Mouse (Mus musculus) heart, postnatal 25 days (tissue): ENCODE measurements around the gene Cse1l. TPM values are rescaled to one million over a fixed set of nuclear protein-coding genes. Genes with fewer than 3 reads are reported as not detected.

Experiments
- DNase-seq: peaks from one replicate; pipeline ENCODE4 v3.0.0; 2022; ENCODE audit warnings: low spot score
- intact Hi-C: fragments of 180-260 bp; cut with DNase I; formaldehyde crosslinking; loops from one replicate; pipeline ENCODE4 v1.15.1; 2025
- total RNA-seq, 2 experiments: library from RNA; stranded (reverse); gene quantifications; 2 replicates each; pipeline ENCODE4 v1.2.3; 2021

Gene Cse1l
- 10 to 100 TPM; 39.2 to 41.2 TPM for total RNA-seq

DNA sequence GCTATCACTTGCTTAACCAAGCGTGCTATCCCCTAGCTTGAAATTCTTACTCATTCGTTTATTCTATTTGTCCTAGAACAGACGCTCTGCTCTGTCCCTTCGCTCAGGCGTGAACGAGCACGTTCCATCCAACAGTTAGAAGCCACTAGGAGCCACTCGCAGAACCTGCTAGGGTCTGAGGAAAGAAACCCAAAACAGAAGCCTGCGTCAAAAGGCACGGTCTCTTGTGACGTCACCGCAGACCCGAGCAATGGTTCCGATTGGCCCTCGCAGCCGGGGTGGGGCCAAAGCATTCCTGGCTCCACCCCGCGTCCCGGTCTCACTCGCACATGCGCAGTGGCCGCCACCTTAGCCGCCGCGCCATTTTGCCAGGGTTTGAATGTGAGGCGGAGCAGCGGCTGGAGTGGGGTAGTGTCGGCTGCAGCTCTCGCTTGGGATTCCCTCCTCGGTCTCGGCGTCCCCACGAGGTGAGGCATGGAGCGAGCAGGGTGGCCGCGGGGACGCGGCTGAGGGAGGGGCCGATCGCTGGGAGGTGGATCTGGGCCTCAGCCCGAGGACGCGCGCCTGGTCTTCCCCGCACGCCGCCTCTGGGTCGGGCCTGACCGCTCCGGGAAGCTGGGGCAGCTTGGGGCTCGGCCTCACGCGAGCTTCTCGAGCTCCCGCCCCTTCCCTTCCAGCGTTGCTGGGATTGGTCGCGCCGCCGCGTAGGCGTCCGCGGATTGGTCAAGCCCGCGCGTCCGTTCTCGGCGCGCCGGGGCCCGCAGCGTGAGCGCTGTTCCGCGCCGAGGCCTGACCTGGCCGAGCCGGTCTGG lies at the start of gene Cse1l:
Gene Cse1l (plus strand): TSS at position 330 of the 812 bp plus-strand sequence.
- DNase-seq: peak; percentile 92
- intact Hi-C loops: loop anchor here (5.0 kb wide), 1 partner anchor 91 kb away; the partner anchor contains the start of gene Stau1

DNA sequence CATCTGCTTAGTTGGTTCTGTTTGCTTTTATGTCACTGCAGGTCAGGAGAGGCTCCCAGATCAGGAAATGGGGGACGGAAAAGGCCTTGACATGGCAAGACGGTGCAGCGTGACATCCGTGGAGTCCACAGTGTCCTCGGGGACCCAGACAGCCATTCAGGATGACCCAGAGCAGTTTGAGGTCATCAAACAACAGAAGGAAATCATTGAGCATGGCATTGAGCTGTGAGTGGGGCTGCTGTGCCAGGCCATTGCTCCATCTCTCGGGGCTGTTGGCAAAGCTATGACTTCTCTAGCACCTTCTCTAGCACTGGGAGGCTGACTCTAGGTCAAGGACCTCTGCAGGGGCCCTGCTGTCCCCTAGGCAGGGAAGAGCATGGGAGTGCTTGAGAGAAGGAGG lies 49.5 kb upstream of the Cse1l start:
- DNase-seq: no peak
- intact Hi-C loops: loop anchor here (10.0 kb wide), 1 partner anchor 262 kb away; no protein-coding TSS in a partner anchor

DNA sequence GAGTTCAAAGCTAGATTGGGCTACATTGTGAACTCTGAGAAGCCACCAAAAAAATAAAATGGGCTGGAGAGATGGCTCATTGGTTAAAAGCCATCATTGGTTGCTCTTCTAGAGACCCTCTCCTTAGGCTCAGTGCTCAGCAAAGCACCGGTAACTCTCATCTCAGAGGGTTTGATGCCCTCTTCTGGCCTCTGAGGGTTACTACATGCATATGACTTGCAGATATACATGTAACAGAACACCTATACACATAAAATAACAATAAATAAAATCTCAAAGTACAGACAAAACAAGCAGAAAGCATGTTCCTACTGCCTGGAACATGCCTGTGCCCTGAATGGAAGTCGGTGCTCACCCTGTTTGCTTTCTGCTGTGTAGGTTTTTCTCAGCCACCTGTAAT lies 48.7 kb upstream of the Cse1l start:
- DNase-seq: no peak
- intact Hi-C loops: loop anchor here (10.0 kb wide), 1 partner anchor 262 kb away; no protein-coding TSS in a partner anchor

DNA sequence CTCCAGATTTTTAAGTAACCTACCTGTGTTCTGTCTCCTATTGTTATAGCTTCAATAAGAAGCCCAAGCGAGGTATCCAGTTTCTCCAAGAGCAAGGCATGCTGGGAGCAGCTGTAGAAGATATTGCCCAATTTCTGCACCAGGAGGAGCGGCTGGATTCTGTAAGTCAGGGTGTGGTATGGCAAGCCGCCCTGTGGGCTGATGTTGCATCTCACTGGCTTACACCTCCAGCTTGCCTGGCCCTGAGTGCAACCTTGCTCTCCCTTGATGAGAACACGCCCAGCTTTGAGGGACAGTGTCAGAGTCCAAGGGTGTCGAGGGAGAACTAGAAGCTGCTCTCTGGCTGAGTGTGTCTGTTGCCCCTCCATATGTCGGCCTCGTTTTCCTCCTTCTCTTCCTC lies 46.6 kb upstream of the Cse1l start:
- intact Hi-C loops: loop anchor here (10.0 kb wide), 1 partner anchor 264 kb away; no protein-coding TSS in a partner anchor
- DNase-seq: no peak

DNA sequence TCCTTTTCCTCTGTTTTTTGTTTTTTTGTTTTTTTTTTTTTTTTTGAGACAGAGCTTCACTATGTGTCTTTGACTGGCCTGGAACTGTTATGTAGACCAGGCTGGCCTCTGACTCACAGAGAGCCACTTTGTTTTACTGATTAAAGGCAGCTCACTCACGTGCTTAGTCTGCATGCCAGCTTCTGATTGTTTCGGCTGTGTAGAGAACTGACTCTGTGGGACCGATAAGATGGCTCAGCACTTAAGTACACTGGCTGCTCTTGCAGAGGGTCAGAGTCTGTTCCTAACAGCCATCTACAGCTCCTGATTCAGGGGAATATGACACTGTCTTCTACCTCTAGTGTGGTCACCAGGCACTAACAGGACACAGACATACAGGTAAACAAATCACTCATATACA lies 43.3 kb upstream of the Cse1l start:
- DNase-seq: no peak
- intact Hi-C loops: no loop called here

DNA sequence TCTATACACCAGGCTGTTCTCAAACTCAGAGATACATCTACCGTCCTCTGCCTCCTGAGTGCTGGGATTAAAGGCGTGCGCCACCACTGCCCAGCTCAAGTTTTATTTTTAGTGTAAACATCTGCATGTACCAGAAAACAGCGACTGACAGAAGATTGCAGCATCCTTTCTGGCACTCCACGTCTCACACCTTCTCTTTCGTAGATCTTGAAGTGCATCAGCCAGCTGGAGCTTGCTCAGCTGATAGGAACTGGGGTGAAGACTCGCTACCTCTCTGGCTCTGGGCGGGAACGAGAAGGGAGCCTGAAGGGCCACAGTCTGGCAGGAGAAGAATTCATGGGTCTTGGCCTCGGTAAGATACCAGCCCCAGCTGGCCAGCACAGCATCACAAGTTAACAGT lies 40.4 kb upstream of the Cse1l start:
- intact Hi-C loops: no loop called here
- DNase-seq: no peak

DNA sequence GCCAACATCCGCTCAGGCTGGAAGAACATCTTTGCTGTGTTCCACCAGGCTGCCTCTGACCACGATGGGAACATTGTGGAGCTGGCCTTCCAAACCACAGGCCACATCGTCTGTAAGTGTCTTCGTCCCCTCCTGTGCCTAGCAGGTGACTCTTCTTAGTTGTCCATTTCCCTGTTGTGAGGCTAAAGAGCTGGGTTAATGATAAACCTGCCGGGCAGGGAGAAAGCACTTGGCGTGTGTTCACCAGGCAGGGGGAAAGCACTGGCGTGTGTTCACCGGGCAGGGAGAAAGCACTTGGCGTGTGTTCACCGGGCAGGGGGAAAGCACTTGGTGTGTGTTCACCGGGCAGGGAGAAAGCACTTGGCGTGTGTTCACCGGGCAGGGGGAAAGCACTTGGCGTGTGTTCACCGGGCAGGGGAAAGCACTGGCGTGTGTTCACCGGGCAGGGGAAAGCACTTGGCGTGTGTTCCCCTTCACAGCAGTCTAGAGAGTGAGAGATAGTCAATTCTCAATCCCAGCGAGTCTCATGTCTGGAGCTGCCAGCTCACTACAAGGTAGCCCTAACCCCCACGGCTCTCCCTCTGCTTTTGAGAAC lies 35.5 kb upstream of the Cse1l start:
- intact Hi-C loops: no loop called here
- no peak for DNase-seq

DNA sequence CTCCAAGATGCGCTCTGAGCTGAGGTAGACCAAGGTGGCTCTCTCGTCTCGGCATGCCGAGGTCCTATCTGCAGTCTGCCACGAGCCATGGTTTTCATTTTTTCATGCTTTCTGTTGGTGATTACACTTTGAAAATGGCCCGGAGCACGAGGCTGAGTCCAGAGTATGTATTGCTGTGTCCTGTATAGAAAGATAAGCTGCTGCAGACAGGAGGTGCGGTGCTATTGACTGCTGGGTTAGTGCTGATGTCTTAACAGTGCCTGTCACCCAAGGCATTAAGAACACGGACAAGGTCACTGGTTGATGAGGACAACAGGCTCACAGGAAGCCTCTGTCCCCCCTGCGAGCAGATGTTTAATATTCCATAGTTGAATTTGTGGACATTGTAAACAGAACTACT lies 34.9 kb upstream of the Cse1l start:
- DNase-seq: no peak
- intact Hi-C loops: no loop called here

DNA sequence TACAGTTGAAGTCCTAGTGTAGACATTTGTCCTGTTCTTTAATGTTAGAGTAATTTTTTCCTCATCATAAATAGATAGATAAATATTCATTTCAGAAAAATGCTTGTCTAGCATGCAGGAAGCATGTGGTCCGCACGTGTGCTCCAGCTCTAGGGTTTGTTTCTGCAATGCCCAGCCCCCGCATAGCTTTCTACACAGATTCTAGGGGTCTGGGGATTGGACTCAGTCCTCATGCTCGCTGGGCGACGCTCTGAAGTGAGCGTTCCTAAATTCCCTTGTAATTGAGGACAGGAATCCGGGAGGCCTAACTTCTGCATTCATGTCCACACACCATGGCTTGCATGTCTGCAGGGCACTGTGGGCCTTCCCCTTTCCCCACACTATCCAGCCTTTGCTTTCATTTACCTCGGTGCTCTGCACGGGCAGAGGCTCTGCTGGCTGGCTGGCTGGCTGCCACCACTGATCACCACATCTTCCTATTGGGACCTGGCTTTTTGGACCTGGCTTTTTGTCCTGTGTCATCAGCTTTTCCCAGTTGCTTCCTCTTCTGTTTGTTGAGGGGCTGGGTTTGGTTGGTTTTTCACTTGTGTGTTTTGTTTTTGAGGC lies 31.1 kb upstream of the Cse1l start:
- intact Hi-C loops: no loop called here
- no peak for DNase-seq

DNA sequence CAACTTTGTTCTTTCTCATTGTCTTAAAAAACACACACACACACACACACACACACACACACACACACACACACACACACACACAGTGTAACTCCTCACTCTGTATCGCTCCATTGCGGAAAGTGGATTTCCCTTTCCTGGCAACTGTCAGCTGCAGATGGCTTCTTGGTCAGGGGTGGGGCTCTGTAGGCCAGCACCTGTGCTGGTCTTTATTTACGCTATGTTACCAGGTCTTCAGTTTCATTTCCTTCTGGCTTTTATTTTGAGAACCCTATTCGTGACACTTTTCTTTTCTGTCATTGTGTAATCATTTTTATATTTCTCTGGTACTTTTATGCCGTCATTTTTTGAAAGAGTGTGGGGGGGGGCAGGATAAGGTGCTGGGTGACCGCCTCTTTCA lies 30.3 kb upstream of the Cse1l start:
- intact Hi-C loops: no loop called here

DNA sequence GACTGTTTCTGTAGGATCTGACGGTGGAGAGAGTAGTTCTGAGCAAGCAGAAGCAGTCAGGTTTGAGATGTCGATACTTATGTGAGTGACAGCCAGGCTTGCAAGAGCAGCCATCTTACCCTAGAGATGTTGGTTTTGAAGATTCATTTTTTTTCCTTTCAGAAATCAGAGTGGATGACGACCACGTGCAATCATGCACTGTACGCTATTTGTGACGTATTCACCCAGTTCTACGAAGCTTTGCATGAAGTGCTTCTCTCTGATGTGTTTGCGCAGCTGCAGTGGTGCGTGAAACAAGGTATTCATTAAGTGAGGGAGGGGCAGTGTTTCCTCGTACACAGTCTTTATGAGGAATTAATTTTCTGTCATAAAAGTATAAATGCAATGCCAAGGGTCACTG lies 29.5 kb upstream of the Cse1l start:
- intact Hi-C loops: no loop called here
- DNase-seq: no peak

More for the DNA sequence above, 30.3 kb upstream of the Cse1l start:
- no peak for DNase-seq

DNA sequence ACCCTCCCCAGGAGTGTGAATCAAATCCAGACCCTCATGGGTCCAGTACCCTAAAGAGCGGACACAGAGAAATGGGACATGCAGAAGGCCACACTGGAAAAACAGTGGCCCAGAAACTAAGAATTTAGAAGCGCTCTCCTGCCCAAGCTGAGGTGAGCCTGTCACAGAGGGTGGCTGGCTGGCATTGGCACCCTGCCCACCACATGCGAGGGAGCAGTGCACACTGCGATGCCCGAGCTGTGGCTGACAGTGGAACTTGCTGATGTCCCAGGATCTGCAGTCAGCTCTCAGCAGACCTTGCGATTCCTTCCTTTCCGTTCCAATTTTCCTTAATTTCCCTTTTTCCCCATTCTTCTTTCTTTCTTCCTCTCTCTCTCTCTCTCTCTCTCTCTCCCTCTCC lies 20.8 kb upstream of the Cse1l start:
- DNase-seq: no peak
- intact Hi-C loops: no loop called here

DNA sequence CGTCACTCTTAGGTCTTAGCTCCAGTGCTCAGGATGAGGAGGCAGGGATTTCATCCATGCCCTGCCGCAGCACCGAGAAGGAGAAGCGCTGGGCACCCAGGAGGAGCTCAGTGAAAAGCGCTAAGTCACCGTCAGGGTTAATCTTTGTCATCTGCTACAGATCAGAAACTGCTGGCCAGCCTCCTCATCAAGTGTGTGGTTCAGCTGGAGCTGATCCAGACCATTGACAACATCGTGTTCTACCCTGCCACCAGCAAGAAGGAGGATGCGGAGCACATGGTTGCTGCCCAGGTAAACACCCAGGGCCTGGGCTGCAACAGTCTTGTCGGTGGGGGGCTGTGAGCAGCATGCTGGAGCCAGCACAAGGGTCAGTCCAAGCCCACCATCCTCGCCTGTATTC lies 20.2 kb upstream of the Cse1l start:
- no peak for DNase-seq
- intact Hi-C loops: no loop called here

DNA sequence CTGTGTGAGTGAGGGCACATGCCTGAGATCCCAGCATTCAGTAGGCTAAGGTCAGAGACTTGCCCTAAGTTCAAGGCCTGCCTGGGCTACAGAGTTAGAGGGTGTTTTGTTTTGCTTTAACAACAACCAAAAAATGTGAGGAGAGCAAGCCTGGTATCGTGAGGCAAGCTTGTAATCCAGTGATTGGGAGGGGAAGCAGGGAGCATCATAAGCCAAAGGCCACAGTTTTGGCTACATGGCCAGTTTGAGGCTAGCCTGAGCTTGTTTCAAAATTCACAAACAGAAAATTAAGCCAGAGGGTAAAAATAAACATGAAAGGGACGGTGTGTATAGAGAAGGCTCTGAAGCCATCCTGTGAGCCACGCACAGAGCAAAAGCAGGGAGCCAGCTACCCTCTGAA lies 19.6 kb upstream of the Cse1l start:
- no peak for DNase-seq
- intact Hi-C loops: no loop called here

DNA sequence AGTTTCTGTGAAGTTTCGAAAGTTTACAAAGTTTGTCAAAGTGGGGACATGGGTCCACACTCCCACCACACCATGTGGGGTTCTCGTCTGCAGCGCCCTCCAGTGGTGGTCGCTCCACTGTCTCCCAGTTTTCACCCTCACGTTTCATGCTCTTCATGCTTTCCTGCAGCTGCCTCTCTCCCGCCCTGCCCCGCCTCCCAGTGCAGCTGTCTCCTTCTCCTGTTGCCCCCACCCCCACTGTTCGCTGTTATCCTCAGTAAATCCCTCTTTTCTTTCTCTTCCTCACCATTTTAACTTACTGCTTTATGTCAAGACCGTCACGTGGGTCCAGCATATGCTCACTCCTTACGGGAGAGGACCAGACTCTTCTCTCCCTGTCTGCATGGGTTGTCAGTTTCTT lies 18.0 kb upstream of the Cse1l start:
- DNase-seq: no peak
- intact Hi-C loops: no loop called here

DNA sequence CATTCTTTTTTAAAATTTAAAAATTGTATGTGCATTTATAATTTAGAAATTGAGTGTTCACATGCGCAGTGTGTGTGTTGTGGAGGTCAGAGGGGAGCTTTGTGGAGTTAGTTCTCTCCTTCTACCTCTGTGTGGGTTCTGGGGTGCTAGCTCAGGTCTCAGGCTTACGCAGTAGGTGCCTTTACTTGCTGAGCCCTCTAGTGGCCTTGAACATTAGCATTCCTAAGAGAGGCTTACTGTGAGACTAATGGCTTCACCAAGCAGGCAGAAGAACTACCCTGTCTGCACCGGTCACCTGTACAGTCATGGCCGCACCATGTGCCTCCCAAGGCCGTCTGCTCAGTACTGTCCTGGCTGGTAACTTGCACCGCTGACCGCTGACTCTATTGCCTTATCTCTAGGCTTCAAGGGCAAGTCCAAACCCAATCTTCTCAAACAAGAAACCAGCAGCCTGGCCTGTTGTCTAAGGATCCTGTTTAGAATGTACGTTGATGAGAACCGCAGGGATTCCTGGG lies 14.4 kb upstream of the Cse1l start:
- intact Hi-C loops: no loop called here
- no peak for DNase-seq

DNA sequence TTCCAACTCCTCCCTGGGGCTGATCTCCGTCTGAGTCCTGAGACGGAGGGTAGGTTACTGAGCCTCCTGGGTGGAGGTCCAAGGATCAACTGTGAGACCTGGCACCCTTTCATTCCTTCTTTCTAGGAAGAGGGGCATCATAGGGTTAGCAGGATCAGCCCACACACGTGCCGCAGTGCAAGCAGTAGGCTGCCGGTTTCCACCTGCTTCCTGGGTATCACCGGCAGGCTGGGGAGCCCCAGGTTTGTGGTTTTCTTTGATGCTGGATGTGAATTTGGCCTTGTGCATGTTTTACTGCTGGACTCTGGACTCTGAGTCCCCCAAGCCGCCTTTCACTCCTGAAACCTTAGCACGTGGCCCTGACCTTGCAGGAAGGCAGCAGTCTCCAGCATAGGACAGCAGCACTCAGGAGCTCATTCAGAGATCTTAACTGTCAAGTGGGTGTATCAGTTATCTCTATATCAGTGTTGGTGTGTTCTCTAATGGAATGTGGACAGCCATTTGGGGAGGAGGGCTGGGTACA lies 13.6 kb upstream of the Cse1l start:
- DNase-seq: no peak
- intact Hi-C loops: no loop called here

DNA sequence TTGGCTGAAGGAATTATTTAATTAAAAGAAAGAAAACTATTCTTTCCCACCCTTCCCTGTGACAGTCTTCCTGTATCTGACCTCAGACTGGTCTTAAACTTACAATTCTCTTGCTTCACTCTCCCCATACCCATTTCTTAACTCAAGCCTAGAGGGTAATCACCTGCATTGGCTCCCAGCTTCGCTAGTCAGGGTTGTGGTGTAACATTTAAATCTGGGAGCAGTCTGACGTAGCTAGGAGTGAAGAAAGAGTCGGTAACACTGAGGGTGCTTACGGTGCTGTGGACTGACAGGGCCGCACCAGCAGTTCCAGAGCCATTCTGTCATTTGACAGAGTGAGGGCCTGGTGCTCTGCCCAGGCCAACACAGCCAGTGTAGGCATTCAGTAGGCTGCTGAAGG lies 12.8 kb upstream of the Cse1l start:
- DNase-seq: no peak
- intact Hi-C loops: no loop called here

DNA sequence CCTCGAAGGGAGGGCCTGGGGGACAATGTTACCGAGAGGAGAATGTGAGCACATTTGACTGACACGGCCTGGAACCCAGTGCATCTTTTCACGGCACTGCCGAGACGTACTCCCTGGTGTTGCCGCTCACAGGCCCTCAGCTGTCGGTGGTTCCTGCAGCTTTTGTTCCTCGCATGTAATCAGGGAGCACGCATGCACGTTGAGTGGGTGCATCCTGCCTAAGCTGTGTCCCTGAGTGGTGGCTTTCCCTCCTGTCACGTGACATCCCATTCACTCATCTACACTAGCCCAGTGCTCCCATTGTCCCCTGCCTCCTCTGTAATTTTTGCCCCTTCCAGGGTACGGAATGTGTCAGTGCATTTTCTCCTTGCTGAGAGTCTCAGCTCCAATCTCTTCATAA lies 9.5 kb upstream of the Cse1l start:
- no peak for DNase-seq
- intact Hi-C loops: no loop called here

DNA sequence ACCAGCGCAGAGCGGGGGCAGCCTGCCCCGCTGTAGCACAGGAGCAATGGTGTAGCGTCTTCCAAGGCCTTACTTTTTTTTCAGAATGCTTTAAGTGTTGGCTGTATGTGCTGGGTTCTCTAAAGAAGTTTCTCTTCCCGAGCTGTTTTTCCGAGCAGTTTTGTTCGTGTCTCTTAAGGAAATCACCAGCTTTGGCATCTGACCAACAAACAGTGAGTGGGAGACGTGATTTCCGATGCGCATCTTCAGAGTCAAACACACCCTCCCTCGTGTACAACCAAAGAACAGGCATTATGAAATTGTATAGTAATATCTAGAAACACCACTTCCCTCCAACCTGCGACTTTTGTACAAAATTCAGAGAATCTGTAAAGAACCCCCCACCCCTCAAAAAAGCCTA lies 8.9 kb upstream of the Cse1l start:
- intact Hi-C loops: no loop called here
- no peak for DNase-seq

DNA sequence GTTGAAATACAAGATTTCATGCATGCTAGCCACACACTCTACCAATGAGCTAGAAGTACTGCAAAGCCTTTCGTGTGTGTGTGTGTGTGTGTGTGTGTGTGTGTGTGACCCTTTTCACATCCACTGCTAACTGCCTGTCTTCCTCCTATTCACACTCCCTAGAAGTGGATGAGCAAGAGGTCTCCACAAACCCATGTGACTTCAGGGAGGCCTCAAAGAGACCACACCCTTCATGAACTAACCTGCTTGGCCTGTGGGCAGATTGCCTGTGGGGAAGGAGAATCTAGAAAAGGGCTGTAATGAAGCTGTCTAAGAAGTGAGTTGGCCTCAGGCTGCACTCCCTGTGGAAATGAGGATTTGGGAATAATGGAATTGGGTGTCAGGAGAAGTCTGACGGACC lies 6.7 kb upstream of the Cse1l start:
- intact Hi-C loops: no loop called here
- no peak for DNase-seq
